Mouse (Mus musculus) megakaryocyte-erythroid progenitor cell, adult 5-6 weeks (primary cell): ENCODE measurements around the gene Snx29. TPM values are rescaled to one million over a fixed set of nuclear protein-coding genes. Genes with fewer than 3 reads are reported as not detected.

Experiments
- ATAC-seq: replicated peaks from 2 replicates; pipeline ENCODE4 v1.8.0; 2016; ENCODE audit warnings: mild to moderate bottlenecking, inconsistent platforms; ENCODE audit not compliant: severe bottlenecking, poor library complexity, low FRiP score, low TSS enrichment
- total RNA-seq, 2 experiments: library from RNA; stranded (forward) in 1 of 2; stranded (reverse) in 1 of 2; fragments of 200-1000, 215-1000 nt in 1 of 2; fragments of >200 nt in 1 of 2; fragmentation: Nextera tagmentation in 1 of 2; gene quantifications; 2 replicates each; pipeline ENCODE4 v1.2.3; 2014 to 2017

Gene Snx29
- total RNA-seq, 2 experiments from 2014 or later: 6.1 to 9.3 TPM

GRCm38 (mm10) chr16:11729111-11729510 is 406.4 kb downstream of the Snx29 start:
- ATAC-seq: no peak

GRCm38 (mm10) chr16:11729815-11730214 is 407.1 kb downstream of the Snx29 start:
- ATAC-seq: no peak

GRCm38 (mm10) chr16:11731014-11731535 is 408.4 kb downstream of the Snx29 start:
- no peak for ATAC-seq

- no peak for ATAC-seq
These were observed 415.6 kb downstream of the Snx29 start for GRCm38 (mm10) chr16:11738341-11738740.

- no peak for ATAC-seq
These were observed 419.2 kb downstream of the Snx29 start for GRCm38 (mm10) chr16:11741951-11742350.

- no peak for ATAC-seq
These were observed 419.6 kb downstream of the Snx29 start for GRCm38 (mm10) chr16:11742351-11742750.

- no peak for ATAC-seq
These were observed 420.3 kb downstream of the Snx29 start for GRCm38 (mm10) chr16:11743013-11743412.

- no peak for ATAC-seq
These were observed 421.0 kb downstream of the Snx29 start for GRCm38 (mm10) chr16:11743724-11744123.

- ATAC-seq: no peak
These were observed 423.3 kb downstream of the Snx29 start for GRCm38 (mm10) chr16:11746036-11746435.

- ATAC-seq: no peak
These were observed 425.2 kb downstream of the Snx29 start for GRCm38 (mm10) chr16:11747867-11748266.

- ATAC-seq: no peak
These were observed 426.4 kb downstream of the Snx29 start for GRCm38 (mm10) chr16:11749111-11749510.

GRCm38 (mm10) chr16:11750605-11751004 is 427.9 kb downstream of the Snx29 start:
- no peak for ATAC-seq

GRCm38 (mm10) chr16:11752557-11752956 is 429.8 kb downstream of the Snx29 start:
- no peak for ATAC-seq

- ATAC-seq: no peak
These were observed 430.8 kb downstream of the Snx29 start for GRCm38 (mm10) chr16:11753466-11753865.

GRCm38 (mm10) chr16:11754136-11754535 is 431.4 kb downstream of the Snx29 start:
- no peak for ATAC-seq

GRCm38 (mm10) chr16:11755281-11756066 is 432.8 kb downstream of the Snx29 start:
- no peak for ATAC-seq

- ATAC-seq: no peak
These were observed 434.0 kb downstream of the Snx29 start for GRCm38 (mm10) chr16:11756598-11757245.

GRCm38 (mm10) chr16:11757471-11757870 is 434.8 kb downstream of the Snx29 start:
- ATAC-seq: no peak

- no peak for ATAC-seq
These were observed 435.2 kb downstream of the Snx29 start for GRCm38 (mm10) chr16:11757951-11758350.

GRCm38 (mm10) chr16:11772318-11772717 is 449.6 kb downstream of the Snx29 start:
- ATAC-seq: no peak

- no peak for ATAC-seq
These were observed 451.6 kb downstream of the Snx29 start for GRCm38 (mm10) chr16:11774321-11774720.
